Mouse (Mus musculus) v-Abl transformed pro-B cells (cell line): ENCODE data around the gene Col1a2.

Source experiments
- in situ Hi-C, 2 experiments: fragments of 400-800 bp; cut with MboI; formaldehyde crosslinking; loops; one replicate each; pipeline ENCODE4 v1.15.1; 2025; ENCODE audit not compliant: unreplicated experiment in 2 of 2

Col1a2 gene

DNA sequence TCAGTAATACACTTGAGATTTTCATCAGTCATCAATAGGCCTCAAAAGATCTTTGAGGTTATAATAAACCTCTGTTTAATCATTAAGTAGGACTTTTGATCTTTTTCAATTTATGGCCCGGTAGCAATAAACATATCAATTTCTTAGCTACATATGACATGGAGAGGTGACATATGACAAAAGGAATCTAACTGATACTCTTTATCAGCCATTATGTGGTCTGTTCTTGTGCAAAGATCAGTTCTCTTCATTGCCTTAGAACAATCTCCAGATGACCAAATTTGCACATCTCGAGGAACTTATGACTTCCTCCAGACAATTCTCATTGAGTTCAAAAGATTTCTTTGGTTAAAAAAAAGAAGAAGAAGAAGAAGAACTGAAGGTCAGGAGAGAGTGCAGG is 10.1 kb downstream of the Col1a2 start:
- in situ Hi-C loops: no loop called here

GRCm38 (mm10) chr6:4521031-4521430 is 16.4 kb downstream of the Col1a2 start:
- in situ Hi-C loops: no loop called here

DNA sequence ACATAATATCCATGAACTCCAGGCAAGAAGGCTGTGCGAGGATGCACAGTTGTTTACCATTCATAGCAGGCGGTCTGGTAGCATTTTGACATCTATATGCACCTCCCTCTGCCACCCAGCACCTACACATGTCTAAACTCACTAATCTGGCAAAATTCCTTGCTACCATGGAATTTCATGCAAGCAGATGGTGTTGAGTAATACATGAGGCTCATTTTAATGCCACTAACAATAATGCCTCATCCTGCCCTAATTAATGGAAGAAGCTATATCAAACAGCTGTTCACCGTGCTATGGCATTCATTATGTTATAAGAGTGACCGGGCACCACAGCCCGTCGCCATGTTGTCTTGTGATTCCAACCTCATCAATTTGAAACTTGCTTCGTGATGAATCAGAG is 23.8 kb downstream of the Col1a2 start:
- in situ Hi-C loops: loop anchor here (25.0 kb wide), 1 partner anchor 1059 kb away; no protein-coding TSS in a partner anchor

DNA sequence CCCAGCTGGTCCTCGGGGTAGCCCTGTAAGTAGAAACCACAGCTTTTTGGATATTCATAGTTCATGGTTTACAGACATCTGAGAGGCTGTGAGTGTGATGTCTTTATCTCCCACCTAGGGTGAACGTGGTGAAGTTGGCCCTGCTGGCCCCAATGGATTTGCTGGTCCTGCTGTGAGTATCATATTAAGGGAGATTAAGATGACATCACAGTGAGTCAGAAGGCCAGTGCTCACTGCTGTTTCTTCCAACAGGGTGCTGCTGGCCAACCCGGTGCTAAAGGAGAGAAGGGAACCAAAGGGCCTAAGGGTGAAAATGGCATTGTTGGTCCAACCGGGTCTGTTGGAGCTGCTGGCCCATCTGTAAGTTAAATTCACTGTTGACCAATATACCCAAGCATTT is 26.4 kb downstream of the Col1a2 start:
- in situ Hi-C loops: loop anchor here (25.0 kb wide), 1 partner anchor 1056 kb away; no protein-coding TSS in a partner anchor

- in situ Hi-C loops: loop anchor here (25.0 kb wide), 1 partner anchor 1054 kb away; no protein-coding TSS in a partner anchor
Measured at GRCm38 (mm10) chr6:4532898-4533297, 28.3 kb downstream of the Col1a2 start.

DNA sequence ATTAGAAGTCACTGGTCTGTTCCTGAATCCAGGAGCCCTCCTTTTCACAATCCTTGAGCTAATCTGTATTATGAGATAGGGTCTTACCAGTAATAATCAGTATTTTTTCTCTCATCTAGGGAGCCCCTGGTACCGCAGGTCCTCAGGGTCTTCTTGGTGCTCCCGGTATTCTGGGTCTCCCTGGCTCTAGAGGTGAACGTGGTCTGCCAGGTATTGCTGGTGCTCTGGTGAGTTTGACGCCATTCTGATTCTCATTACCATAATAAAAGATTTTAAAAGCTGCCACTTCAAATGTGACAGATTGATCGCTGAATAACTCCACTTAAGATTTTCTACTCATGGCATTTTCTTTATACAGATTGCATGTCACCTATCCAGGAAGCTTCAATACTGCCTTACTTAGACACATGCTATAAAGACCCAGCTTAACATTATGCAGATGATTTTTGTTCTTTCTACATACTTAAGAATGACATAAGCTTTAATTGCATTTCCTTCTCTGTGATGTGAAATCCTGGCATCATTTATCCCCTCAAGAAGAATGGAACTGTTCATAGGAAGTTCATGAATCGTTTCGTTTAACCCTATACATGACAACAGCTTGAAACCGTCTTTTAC is 30.0 kb downstream of the Col1a2 start:
- in situ Hi-C loops: loop anchor here (25.0 kb wide), 1 partner anchor 1053 kb away; no protein-coding TSS in a partner anchor

DNA sequence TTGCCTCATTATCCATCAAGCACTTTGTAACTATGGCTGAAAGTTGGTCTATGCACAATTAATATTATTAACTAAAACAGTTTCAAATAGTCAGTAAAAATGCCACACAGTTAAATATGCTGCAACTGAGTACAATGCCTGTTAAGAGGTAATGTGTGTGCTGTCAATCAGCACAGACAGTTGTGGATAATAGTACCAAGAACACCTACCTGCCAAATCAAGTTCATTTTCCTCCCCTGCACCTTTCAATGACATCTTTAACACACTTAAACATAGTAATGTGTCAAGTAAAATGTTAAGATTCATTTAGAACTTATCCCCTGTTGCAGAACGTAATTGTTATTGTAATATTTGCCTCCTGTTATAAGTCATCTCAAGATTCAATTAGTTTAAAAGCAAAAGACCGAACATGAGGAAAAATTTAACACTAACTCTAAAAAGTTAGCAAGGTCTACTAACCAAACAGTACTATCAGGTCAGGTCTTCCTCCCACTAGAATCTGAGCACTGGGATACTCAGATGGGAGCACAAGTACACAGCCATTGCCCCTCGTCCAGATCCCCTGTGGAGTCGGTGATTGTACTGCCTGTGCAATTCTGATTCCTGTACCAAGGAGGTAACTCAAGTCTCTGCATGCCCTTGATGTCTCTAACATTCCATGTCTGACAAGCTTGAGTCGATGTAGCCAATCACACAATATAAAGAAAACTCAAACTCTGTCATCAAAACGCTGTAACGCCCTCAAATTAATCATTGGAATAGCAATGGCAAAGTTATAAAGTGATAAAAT is 37.5 kb downstream of the Col1a2 start:
- in situ Hi-C loops: loop anchor here (10.0 to 25.0 kb wide), 3 partner anchors 917 to 1097 kb away; no protein-coding TSS in a partner anchor

GRCm38 (mm10) chr6:4544554-4544953 is 39.9 kb downstream of the Col1a2 start:
- in situ Hi-C loops: loop anchor here (10.0 to 25.0 kb wide), 3 partner anchors 920 to 1100 kb away; no protein-coding TSS in a partner anchor

- in situ Hi-C loops: loop anchor here (5.0 to 25.0 kb wide), 7 partner anchors 837 to 1103 kb away; partner anchors contain the start of gene Asb4 (in 1 of the 2)
Measured at GRCm38 (mm10) chr6:4545727-4546126, 41.1 kb downstream of the Col1a2 start.

- in situ Hi-C loops: loop anchor here (5.0 to 25.0 kb wide), 7 partner anchors 833 to 1107 kb away; partner anchors contain the start of gene Asb4 (in 1 of the 2)
Measured at GRCm38 (mm10) chr6:4548894-4549293, 44.3 kb downstream of the Col1a2 start.

GRCm38 (mm10) chr6:4549846-4550548 is 45.4 kb downstream of the Col1a2 start:
- in situ Hi-C loops: loop anchor here (5.0 to 25.0 kb wide), 7 partner anchors 832 to 1108 kb away; partner anchors contain the start of gene Asb4 (in 1 of the 2)

DNA sequence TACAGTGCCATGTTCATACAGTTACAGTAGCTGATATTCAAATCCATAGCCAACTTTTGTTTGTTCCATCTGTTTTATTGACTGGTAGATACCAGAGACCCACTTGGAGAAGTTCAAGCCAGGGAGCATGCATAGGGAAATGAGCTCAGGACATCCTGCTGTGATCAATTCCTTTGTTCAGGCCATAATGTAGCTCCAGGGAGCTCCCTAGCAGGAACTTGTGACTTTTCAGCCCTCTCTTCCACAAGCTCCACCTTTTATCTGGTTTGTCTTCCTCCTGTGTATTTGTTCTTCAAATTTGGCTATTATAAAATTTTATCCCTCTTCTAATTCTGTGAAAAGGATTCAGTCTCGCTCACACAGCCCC is 45.9 kb downstream of the Col1a2 start:
- in situ Hi-C loops: no loop called here

- in situ Hi-C loops: no loop called here
Measured at GRCm38 (mm10) chr6:4555366-4555765, 50.8 kb downstream of the Col1a2 start.

DNA sequence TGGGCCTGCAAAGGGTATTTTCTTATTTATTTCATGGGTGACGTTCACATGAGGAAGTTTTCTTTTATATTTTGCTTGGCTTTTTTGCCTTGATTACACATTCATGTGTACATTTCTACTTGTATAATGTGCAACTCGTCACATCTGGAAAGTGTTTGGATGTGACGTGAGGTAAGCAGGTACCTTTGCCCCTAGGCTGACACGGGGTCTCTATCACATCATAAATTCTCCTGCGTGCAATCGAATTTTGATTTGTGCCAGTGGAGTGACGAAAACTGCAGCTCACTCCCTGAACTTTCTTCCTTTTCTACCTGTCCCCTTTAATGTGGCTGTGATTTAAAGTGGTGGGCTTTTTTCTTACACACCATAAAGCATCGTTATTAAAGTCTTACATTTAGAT is 52.5 kb downstream of the Col1a2 start:
- in situ Hi-C loops: no loop called here

- in situ Hi-C loops: no loop called here
Measured at GRCm38 (mm10) chr6:4557678-4558077, 53.1 kb downstream of the Col1a2 start.

DNA sequence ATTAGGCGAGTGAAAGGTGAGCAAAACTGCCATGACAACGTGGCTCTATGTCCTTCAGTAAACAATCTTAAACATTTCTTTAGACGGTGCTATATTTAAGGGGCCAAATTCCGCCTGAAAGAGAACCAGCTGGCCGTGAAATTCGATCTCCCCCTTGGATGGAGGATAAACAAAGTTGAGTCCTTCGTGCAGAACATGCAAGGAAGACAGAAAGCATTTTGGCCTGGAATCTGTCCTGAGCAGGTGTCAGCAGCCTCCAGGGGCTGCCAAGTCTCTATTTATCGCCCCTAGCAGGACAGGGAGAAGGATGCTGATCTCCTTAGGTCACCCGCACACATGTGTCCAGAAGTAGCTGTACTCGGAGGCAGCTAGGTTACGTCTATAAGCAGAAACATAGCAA is 56.5 kb downstream of the Col1a2 start:
- in situ Hi-C loops: no loop called here

DNA sequence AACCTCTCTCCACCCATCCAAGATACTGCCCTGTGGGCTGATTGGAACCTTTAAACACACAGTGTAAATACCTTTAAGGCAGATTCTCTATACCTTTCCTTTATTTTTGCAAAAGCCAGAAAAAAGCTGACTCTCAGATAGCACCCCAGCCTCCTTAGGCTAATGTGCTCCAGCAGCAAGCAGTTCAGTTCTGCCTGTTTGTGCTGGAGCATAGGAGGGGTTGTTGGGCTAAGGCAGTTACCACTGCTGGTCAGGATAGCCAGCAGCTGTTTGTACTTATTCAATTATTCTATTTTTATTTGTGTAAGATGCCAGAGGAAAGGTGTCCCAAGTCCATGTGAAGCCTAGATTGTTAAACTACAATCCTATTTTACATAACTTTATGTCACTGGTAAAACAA is 57.0 kb downstream of the Col1a2 start:
- in situ Hi-C loops: no loop called here

DNA sequence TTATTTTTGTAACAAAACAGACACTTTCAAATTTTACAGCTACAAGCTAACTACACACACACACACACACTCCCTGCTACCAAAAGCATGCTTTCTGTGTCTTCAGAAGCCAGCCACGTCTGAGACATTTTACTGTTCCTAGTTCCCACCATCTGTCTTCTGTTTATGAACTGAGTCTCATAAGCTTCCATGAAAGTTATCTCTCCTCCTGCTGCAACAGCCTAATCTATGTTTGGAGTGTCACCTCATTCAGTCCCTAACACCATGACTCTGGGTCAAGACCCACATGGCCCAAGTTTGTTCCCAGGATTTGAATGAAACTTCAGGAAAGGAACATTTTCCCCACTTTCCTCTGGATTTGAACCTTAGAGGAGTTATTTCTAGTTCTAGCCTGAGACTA is 57.8 kb downstream of the Col1a2 start:
- in situ Hi-C loops: no loop called here

GRCm38 (mm10) chr6:4563477-4563876 is 58.9 kb downstream of the Col1a2 start:
- in situ Hi-C loops: no loop called here

- in situ Hi-C loops: no loop called here
Measured at GRCm38 (mm10) chr6:4570412-4570811, 65.8 kb downstream of the Col1a2 start.

DNA sequence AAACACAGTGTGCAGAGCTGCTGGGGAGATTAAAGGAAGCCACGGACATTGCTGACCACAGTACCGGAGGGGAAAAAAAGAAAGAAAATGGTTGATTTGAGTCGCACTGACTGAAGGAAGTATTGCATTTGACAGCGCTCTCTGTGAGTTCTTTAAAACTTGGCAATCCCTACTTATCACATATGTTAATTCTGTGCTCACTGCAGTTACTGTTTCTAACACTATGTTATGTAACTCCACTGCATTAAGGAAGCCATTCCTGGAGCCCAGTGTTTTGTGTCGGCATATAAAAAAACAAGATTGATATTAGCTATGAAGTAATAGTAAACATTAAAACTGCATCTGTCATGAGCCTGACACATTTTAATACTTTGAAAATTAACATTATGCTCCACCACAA is 73.1 kb downstream of the Col1a2 start:
- in situ Hi-C loops: no loop called here
